Mouse (Mus musculus): ENCODE measurements around the gene 4930558K02Rik. TPM values are rescaled to one million over a fixed set of nuclear protein-coding genes. Genes with fewer than 3 reads are reported as not detected.

The 4930558K02Rik gene
- not detected in 2 replicates for polyA plus RNA-seq (2014; fragmentation: Nextera tagmentation; extraction: Ambion mirVana)

DNA sequence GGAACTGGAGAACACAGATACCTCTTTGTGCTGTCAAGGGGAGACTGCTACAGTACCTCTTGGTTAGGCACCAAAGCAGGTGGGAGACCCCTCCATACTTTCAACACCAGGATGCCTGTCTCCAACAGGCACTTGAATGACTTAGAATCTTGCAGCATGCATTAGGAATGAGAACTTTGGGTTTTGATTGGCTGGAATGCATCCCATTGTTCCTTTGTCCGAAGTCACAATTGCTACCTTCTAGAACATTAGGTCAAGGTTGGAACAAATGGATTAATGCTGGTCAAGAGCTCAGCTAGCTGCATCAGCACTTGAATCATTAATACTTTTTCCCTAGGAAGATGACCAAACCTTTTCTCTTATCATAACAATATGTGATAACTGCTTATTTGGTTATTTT is at the start of gene 4930558K02Rik:
TSS of gene 4930558K02Rik (minus strand) at position 101 of the 400 bp plus-strand sequence.
- H3K4me1 ChIP-seq (ENCODE audit: control insufficient read depth, insufficient read depth, low read length): peaks cover 10% of the 10 kb centered on the region; the same call in 1 of the 2 replicates
- no peak within 1 kb of the TSS for H3K27ac ChIP-seq (ENCODE audit: low read length)
- no peak within 1 kb of the TSS for H3K4me2 ChIP-seq (replicated peaks; ENCODE audit: low read depth, low read length)
- H3K27me3 ChIP-seq (ENCODE audit: control insufficient read depth, insufficient read depth, low read length): no peaks in the 10 kb centered on the region
- WGBS: 79% methylated on average over 1 of the region's 1 CpGs
- no peak within 1 kb of the TSS for H3K4me3 ChIP-seq (ENCODE audit: low read depth, low read length)
- H3K36me3 ChIP-seq (ENCODE audit: control insufficient read depth, insufficient read depth, low read length): no peaks in the 10 kb centered on the region
- no peak for ATAC-seq (ENCODE audit: insufficient number of reproducible peaks, insufficient read depth, low FRiP score, low read depth)
- no peak within 1 kb of the TSS for H3K9ac ChIP-seq (replicated peaks; ENCODE audit: low read depth, low read length)
- H3K9me3 ChIP-seq (ENCODE audit: control insufficient read depth, low read depth, low read length): no peaks in the 10 kb centered on the region

DNA sequence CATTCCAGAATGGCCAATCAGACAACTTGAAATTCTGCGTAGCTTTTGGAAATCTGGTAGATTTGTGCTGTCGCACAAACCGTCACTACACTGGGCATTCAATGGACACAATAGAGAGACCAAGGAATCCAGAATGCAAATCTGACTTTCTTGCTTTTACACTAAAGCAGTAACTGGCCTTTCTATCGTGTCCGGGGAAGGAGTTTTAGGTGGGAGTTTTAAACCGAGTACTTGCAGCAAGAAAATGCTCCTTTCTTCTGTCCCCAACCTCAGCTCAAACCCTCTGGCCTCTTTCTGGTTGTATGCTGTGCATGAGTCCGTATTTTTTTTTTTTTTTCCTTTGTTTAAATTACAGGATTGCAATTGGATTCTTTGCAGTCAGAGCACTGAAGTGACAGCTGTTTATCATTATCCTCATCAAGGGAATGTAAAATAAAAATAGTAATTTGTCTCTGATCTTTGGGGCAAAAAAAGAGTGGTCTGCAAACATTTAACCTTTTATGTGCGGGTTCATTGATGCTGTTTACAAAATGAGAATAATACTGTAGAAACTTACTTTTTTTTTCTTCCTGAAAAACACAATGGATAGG is 44.3 kb upstream of the 4930558K02Rik start:
- Histone ChIP-seq H3K9ac (replicated peaks; ENCODE audit: low read depth, low read length) (no peak overlapping the region), H3K4me1 (ENCODE audit: control insufficient read depth, insufficient read depth, low read length) (peaks cover 10% of the 10 kb centered on the region), H3K4me3 (ENCODE audit: low read depth, low read length) (no peak overlapping the region), H3K9me3 (ENCODE audit: control insufficient read depth, low read depth, low read length) (no peaks in the 10 kb centered on the region), H3K4me2 (replicated peaks; ENCODE audit: low read depth, low read length) (no peak overlapping the region), H3K27ac (ENCODE audit: low read length) (no peak overlapping the region), H3K36me3 (ENCODE audit: control insufficient read depth, insufficient read depth, low read length) (no peaks in the 10 kb centered on the region), H3K27me3 (ENCODE audit: control insufficient read depth, insufficient read depth, low read length) (no peaks in the 10 kb centered on the region)
- 45% methylated on average over 8 of the region's 8 CpGs for WGBS
- ATAC-seq (ENCODE audit: insufficient number of reproducible peaks, insufficient read depth, low FRiP score, low read depth): no peak

DNA sequence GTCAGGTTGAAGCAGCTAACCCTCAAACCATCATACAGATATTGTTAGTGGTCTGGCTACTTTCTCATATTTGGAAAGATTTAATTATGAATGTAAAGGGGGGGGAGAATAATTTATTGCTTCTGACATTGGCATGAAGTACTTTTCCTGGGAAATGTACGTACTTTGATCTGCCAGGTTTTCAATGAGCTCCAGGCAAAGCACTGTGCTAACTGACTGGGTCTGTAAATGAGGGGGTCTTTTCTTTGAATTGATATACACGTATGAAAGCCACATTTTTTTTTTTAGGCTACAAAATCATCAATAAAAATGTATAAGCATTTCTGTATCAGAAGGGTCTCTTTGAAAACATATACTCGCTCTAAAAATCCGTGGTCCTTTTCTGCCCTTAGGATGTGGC is 41.3 kb upstream of the 4930558K02Rik start:
- Histone ChIP-seq H3K36me3 (ENCODE audit: control insufficient read depth, insufficient read depth, low read length) (no peaks in the 10 kb centered on the region), H3K9me3 (ENCODE audit: control insufficient read depth, low read depth, low read length) (no peaks in the 10 kb centered on the region), H3K9ac (replicated peaks; ENCODE audit: low read depth, low read length) (no peak overlapping the region), H3K4me1 (ENCODE audit: control insufficient read depth, insufficient read depth, low read length) (peaks cover 37% of the 10 kb centered on the region), H3K27me3 (ENCODE audit: control insufficient read depth, insufficient read depth, low read length) (no peaks in the 10 kb centered on the region), H3K4me3 (ENCODE audit: low read depth, low read length) (no peak overlapping the region), H3K27ac (ENCODE audit: low read length) (peak overlapping the region; percentile 24; the same call in 1 of the 2 replicates), H3K4me2 (replicated peaks; ENCODE audit: low read depth, low read length) (no peak overlapping the region)
- ATAC-seq (ENCODE audit: insufficient number of reproducible peaks, insufficient read depth, low FRiP score, low read depth): no peak; the same call in 1 of the 2 replicates
- 46% methylated on average over 4 of the region's 4 CpGs for WGBS

DNA sequence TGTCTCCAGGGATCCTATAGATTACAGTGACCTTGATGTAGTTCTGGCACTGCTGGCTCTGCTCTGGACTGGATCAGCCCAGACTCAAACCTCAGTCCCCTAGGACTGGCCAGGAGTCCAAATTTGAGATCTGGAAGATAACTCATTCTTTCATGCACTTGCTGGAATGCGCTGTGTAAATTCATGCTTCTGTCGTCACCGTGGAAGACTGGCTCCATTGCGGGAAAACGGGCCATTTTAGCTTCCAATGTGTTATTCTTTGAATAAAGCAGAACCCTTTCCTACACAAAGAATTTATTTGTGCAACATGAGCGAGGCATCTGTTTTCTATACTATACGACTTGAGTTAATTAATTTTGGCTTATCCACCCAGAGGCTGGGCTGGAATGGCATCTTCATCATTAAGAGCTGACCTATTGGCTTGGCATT is 40.9 kb upstream of the 4930558K02Rik start:
- 42% methylated on average over 7 of the region's 7 CpGs for WGBS
- peak; percentile 56 for ATAC-seq (ENCODE audit: insufficient number of reproducible peaks, insufficient read depth, low FRiP score, low read depth)
- Histone ChIP-seq H3K4me1 (ENCODE audit: control insufficient read depth, insufficient read depth, low read length) (peaks cover 41% of the 10 kb centered on the region), H3K4me3 (ENCODE audit: low read depth, low read length) (no peak overlapping the region), H3K27me3 (ENCODE audit: control insufficient read depth, insufficient read depth, low read length) (no peaks in the 10 kb centered on the region), H3K4me2 (replicated peaks; ENCODE audit: low read depth, low read length) (no peak overlapping the region), H3K36me3 (ENCODE audit: control insufficient read depth, insufficient read depth, low read length) (no peaks in the 10 kb centered on the region), H3K27ac (ENCODE audit: low read length) (peak overlapping the region; percentile 41; the same call in 1 of the 2 replicates), H3K9me3 (ENCODE audit: control insufficient read depth, low read depth, low read length) (no peaks in the 10 kb centered on the region), H3K9ac (replicated peaks; ENCODE audit: low read depth, low read length) (no peak overlapping the region)

GRCm38 (mm10) chr1:162018601-162018977 is 39.2 kb upstream of the 4930558K02Rik start:
- H3K9me3 ChIP-seq (ENCODE audit: control insufficient read depth, low read depth, low read length): no peaks in the 10 kb centered on the region
- no peak overlapping the region for H3K9ac ChIP-seq (replicated peaks; ENCODE audit: low read depth, low read length)
- ATAC-seq (ENCODE audit: insufficient number of reproducible peaks, insufficient read depth, low FRiP score, low read depth): no peak
- no peak overlapping the region for H3K4me2 ChIP-seq (replicated peaks; ENCODE audit: low read depth, low read length)
- H3K36me3 ChIP-seq (ENCODE audit: control insufficient read depth, insufficient read depth, low read length): no peaks in the 10 kb centered on the region
- peak overlapping the region; percentile 89 for H3K27ac ChIP-seq (ENCODE audit: low read length)
- no peak overlapping the region for H3K4me3 ChIP-seq (ENCODE audit: low read depth, low read length)
- WGBS: 48% methylated on average over 6 of the region's 6 CpGs
- H3K4me1 ChIP-seq (ENCODE audit: control insufficient read depth, insufficient read depth, low read length): peaks cover 44% of the 10 kb centered on the region
- H3K27me3 ChIP-seq (ENCODE audit: control insufficient read depth, insufficient read depth, low read length): no peaks in the 10 kb centered on the region

DNA sequence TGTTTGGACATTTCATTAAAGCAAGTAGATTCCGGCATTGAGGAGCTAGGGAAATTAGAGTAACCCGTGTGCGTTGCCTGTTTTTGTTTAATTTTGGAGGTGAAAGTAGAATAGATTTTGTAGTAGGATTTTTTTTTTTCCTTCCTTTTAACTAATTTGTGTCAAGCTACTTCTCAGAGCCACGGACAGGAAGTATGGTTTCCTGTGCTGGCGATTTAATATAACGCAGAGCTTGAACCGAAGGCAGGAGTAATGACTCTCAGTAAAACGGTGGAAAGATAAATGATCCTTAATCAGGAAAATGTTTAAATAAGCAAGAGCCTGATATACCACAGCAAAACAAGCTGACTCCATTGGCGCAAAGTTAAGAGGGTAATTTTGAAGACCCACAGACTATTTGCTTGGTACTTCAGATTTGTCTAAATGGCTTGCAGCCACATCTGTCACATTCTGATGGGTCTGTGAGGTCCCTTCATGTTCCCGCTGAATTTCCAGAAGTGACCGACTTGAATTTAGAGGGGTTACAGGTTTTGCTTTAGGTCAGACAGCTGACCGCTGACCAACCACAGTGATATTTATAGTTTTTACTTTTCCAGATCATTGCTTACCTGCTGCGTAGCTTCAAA is 38.7 kb upstream of the 4930558K02Rik start:
- ATAC-seq (ENCODE audit: insufficient number of reproducible peaks, insufficient read depth, low FRiP score, low read depth): no peak
- no peak overlapping the region for H3K4me2 ChIP-seq (replicated peaks; ENCODE audit: low read depth, low read length)
- H3K27ac ChIP-seq (ENCODE audit: low read length): peak overlapping the region; percentile 89
- H3K9me3 ChIP-seq (ENCODE audit: control insufficient read depth, low read depth, low read length): no peaks in the 10 kb centered on the region
- peaks cover 44% of the 10 kb centered on the region for H3K4me1 ChIP-seq (ENCODE audit: control insufficient read depth, insufficient read depth, low read length)
- no peaks in the 10 kb centered on the region for H3K27me3 ChIP-seq (ENCODE audit: control insufficient read depth, insufficient read depth, low read length)
- H3K36me3 ChIP-seq (ENCODE audit: control insufficient read depth, insufficient read depth, low read length): no peaks in the 10 kb centered on the region
- H3K4me3 ChIP-seq (ENCODE audit: low read depth, low read length): no peak overlapping the region
- H3K9ac ChIP-seq (replicated peaks; ENCODE audit: low read depth, low read length): no peak overlapping the region
- 19% methylated on average over 13 of the region's 13 CpGs for WGBS

DNA sequence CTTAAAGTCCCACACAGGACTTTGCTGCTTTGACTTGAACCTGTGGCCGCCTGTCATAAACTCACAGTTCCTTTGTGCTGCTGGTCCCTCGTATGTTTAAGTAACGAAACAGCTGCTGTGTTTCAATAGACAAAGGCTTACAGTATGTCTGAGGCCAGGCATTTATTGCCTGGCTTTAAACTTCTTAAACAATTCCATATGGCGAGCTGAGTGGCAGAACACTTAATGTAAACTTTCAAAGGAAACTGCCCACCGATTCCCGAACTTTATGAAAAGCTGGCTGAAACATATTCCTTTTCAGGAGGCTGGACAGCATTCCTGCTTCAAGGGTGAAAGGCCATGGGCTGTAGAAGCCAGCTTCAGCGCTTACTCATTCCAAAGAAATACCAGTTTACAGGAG is 37.5 kb upstream of the 4930558K02Rik start:
- Histone ChIP-seq H3K4me2 (replicated peaks; ENCODE audit: low read depth, low read length) (no peak overlapping the region), H3K36me3 (ENCODE audit: control insufficient read depth, insufficient read depth, low read length) (no peaks in the 10 kb centered on the region), H3K4me1 (ENCODE audit: control insufficient read depth, insufficient read depth, low read length) (peaks cover 44% of the 10 kb centered on the region), H3K4me3 (ENCODE audit: low read depth, low read length) (no peak overlapping the region), H3K27me3 (ENCODE audit: control insufficient read depth, insufficient read depth, low read length) (no peaks in the 10 kb centered on the region), H3K27ac (ENCODE audit: low read length) (peak overlapping the region; percentile 89), H3K9ac (replicated peaks; ENCODE audit: low read depth, low read length) (no peak overlapping the region), H3K9me3 (ENCODE audit: control insufficient read depth, low read depth, low read length) (no peaks in the 10 kb centered on the region)
- WGBS: 8% methylated on average over 7 of the region's 7 CpGs
- ATAC-seq (ENCODE audit: insufficient number of reproducible peaks, insufficient read depth, low FRiP score, low read depth): peak; percentile 53; the same call in 1 of the 2 replicates

- Histone ChIP-seq H3K9ac (replicated peaks; ENCODE audit: low read depth, low read length) (no peak overlapping the region), H3K4me2 (replicated peaks; ENCODE audit: low read depth, low read length) (no peak overlapping the region), H3K36me3 (ENCODE audit: control insufficient read depth, insufficient read depth, low read length) (no peaks in the 10 kb centered on the region), H3K9me3 (ENCODE audit: control insufficient read depth, low read depth, low read length) (no peaks in the 10 kb centered on the region), H3K27me3 (ENCODE audit: control insufficient read depth, insufficient read depth, low read length) (no peaks in the 10 kb centered on the region), H3K4me3 (ENCODE audit: low read depth, low read length) (no peak overlapping the region), H3K27ac (ENCODE audit: low read length) (peak overlapping the region; percentile 89), H3K4me1 (ENCODE audit: control insufficient read depth, insufficient read depth, low read length) (peaks cover 42% of the 10 kb centered on the region)
- 32% methylated on average over 8 of the region's 8 CpGs for WGBS
- no peak; the same call in 1 of the 2 replicates for ATAC-seq (ENCODE audit: insufficient number of reproducible peaks, insufficient read depth, low FRiP score, low read depth)
These were observed 35.9 kb upstream of the 4930558K02Rik start for GRCm38 (mm10) chr1:162015247-162015862.
